Mouse (Mus musculus): ENCODE measurements around the gene Psmd9.

Gene Psmd9

GRCm38 (mm10) chr5:123169284-123169683 lies at the start of gene Psmd9:
Gene Psmd9 (plus strand): TSS chr5:123169413.
- no peak for DNase-seq

GRCm38 (mm10) chr5:123120624-123121215 lies 48.5 kb upstream of the Psmd9 start:
- no peak for DNase-seq

GRCm38 (mm10) chr5:123122181-123122580 lies 47.0 kb upstream of the Psmd9 start:
- DNase-seq: no peak

GRCm38 (mm10) chr5:123125105-123125504 lies 44.1 kb upstream of the Psmd9 start:
- DNase-seq: no peak

- DNase-seq: peak; percentile 64
Observed at GRCm38 (mm10) chr5:123125638-123126406, 43.4 kb upstream of the Psmd9 start.

- no peak for DNase-seq
Observed at GRCm38 (mm10) chr5:123127031-123127430, 42.2 kb upstream of the Psmd9 start.

- DNase-seq: no peak
Observed at GRCm38 (mm10) chr5:123128426-123129169, 40.6 kb upstream of the Psmd9 start.

GRCm38 (mm10) chr5:123129170-123129757 lies 39.9 kb upstream of the Psmd9 start:
- no peak for DNase-seq

- DNase-seq: no peak
Observed at GRCm38 (mm10) chr5:123130030-123130813, 39.0 kb upstream of the Psmd9 start.

GRCm38 (mm10) chr5:123130814-123131148 lies 38.4 kb upstream of the Psmd9 start:
- DNase-seq: no peak

GRCm38 (mm10) chr5:123132308-123133071 lies 36.7 kb upstream of the Psmd9 start, which contains the start of gene Rhof:
Gene Rhof (minus strand): TSS chr5:123132692.
- DNase-seq: peak; percentile 83

- DNase-seq: peak; percentile 82
Observed at GRCm38 (mm10) chr5:123133083-123133783, 36.0 kb upstream of the Psmd9 start.

- DNase-seq: no peak
Observed at GRCm38 (mm10) chr5:123133784-123134143, 35.4 kb upstream of the Psmd9 start.

GRCm38 (mm10) chr5:123134186-123134874 lies 34.9 kb upstream of the Psmd9 start:
- peak; percentile 75 for DNase-seq

GRCm38 (mm10) chr5:123134875-123135382 lies 34.3 kb upstream of the Psmd9 start:
- peak; percentile 44 for DNase-seq

- DNase-seq: peak; percentile 97
Observed at GRCm38 (mm10) chr5:123135471-123136360, 33.5 kb upstream of the Psmd9 start.

GRCm38 (mm10) chr5:123136361-123137043 lies 32.7 kb upstream of the Psmd9 start:
- DNase-seq: peak; percentile 96

- DNase-seq: peak; percentile 94
Observed at GRCm38 (mm10) chr5:123137044-123137909, 31.9 kb upstream of the Psmd9 start.
